ENCODE assay signal across 15 mouse cellular contexts in genomic region chr4:80819511-80819910, GRCm38 (mm10).
A peak's percentile ranks its signal among the peaks of the same experiment; 100 is the strongest.
DNase-seq lines count a peak whose midpoint lies in the region.
"Had no signal": no experiment of that assay in that cellular context is flagged by ENCODE, and none has a peak within 500 bp of the region (broad histone marks: within the 10 kb centered on the region; RNA-seq: fewer than 3 reads in every experiment).

No protein-coding gene starts in this region.

- peak; percentile 37 for DNase-seq in 3T3-L1 (ENCODE audit: low read depth, low spot score)
- DNase-seq in NIH3T3 (ENCODE audit: low read depth), result peak; percentile 9
- DNase-seq in fibroblast of lung, adult 2 months (ENCODE audit: low read depth), result peak; percentile 2
- no peak for DNase-seq in lung, adult 18-20 months
- no peak for DNase-seq in cerebellum, adult 11 months
- DNase-seq: adrenal gland, adult 8-10 months; adrenal gland, postnatal 14 days; adrenal gland, postnatal 36 days; cerebellum, adult 18-20 months; cerebellum, adult 8-10 months; cerebellum, adult 9-11 months; cerebellum, postnatal 14 days; cerebellum, postnatal 36 days; embryo, embryonic 11 days; forebrain, postnatal 0 days had no signal

Comparison
In these comparisons a context has a peak if more than half of its experiments do, and no peak if none do; other contexts are left out.
1. DNase-seq: peak in 3T3-L1 (single experiment), NIH3T3 (single experiment) and fibroblast of lung, adult 2 months (single experiment); none in lung, adult 18-20 months (0 of 2) and cerebellum, adult 11 months (single experiment).